In the genomic region with DNA sequence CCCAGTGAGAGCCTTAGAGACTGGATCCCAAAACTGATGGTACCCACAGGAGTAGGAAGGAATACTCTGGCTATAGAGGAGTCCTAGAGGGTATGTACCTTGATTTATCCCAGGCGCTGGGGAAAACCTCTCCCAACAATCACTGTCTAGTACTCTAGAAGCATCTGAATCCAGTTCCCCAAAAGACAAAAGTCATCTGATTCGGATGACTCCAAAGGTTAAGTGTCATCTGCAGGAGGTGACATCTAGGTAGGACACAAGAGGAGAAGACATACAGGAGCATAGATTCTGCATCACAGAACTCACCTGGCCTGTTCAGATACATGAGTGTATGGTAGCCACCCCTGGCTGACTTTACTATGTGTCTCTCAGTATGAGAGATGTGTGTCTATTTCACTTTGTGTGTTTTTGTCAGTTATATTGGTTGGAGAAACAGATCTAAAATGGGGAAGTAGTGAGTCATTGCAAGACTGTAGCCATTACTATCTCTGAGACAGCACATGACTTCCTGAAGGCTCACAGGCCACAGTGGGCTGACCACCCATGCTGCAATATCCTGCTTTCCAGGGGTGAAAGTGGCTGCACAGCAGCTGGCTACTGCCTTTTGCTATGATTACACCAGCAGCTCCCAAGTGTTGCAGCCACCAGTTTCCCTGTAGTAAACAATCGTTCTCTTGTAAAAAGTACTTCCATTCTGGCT, we compare ENCODE assay signal across 9 mouse cellular contexts.
DNase-seq lines count a peak whose midpoint lies in the region; ATAC-seq lines count a peak whose summit lies in the region.
"Had no signal": no experiment of that assay in that cellular context is flagged by ENCODE, and none has a peak within 500 bp of the region (broad histone marks: within the 10 kb centered on the region; RNA-seq: fewer than 3 reads in every experiment).

No protein-coding gene starts in this region.

- H3K9ac ChIP-seq in heart, embryonic 13.5 days: no peak overlapping the region
- no peak overlapping the region for H3K9ac ChIP-seq in intestine, embryonic 16.5 days (ENCODE audit: low read depth, low read length)

- WGBS in heart, embryonic 13.5 days: 72% methylated on average over 3 of the region's 3 CpGs
- 81% methylated on average over 3 of the region's 3 CpGs for WGBS in intestine, embryonic 16.5 days

- no peaks in the 10 kb centered on the region for H3K36me3 ChIP-seq in heart, embryonic 13.5 days
- 0 out of 2 replicates have a peak, but pooled peaks cover 2% of the 10 kb centered on the region for H3K36me3 ChIP-seq in intestine, embryonic 16.5 days (ENCODE audit: control insufficient read depth, insufficient read depth, low read length)

- H3K4me2 ChIP-seq in heart, embryonic 13.5 days: no peak overlapping the region
- no peak overlapping the region for H3K4me2 ChIP-seq in intestine, embryonic 16.5 days (ENCODE audit: low read depth, low read length)

- peak overlapping the region; percentile 39; the same call in 1 of the 2 replicates for H3K27ac ChIP-seq in heart, embryonic 13.5 days (replicated peaks)
- no peak overlapping the region for H3K27ac ChIP-seq in intestine, embryonic 16.5 days (ENCODE audit: low read length)
- H3K27ac ChIP-seq: midbrain, embryonic 10.5 days had no signal

- ATAC-seq in heart, embryonic 13.5 days (ENCODE audit: extremely low read depth, insufficient number of reproducible peaks, low FRiP score, low TSS enrichment): no peak
- ATAC-seq in intestine, embryonic 16.5 days: no peak

- DNase-seq in adrenal gland, adult (ENCODE audit: inconsistent age in 2 of 2, low spot score in 1 of 2): peak; percentile 20 to 44
- no peak for DNase-seq in adrenal gland, postnatal 4 days (ENCODE audit: low spot score in 2 of 2)
- DNase-seq in 3134 (ENCODE audit: extremely low read depth, insufficient read length, low spot score): peak; percentile 5
- DNase-seq in lung, postnatal 4 days: peak; percentile 54 to 59
- no peak for DNase-seq in cerebellum, adult 11-12 months
- no peak for DNase-seq in frontal cortex, postnatal 10 days (ENCODE audit: low spot score in 2 of 2)

- H3K9me3 ChIP-seq in heart, embryonic 13.5 days: no peaks in the 10 kb centered on the region; the same call in 1 of the 2 replicates
- no peaks in the 10 kb centered on the region for H3K9me3 ChIP-seq in intestine, embryonic 16.5 days (ENCODE audit: control insufficient read depth, low read length)
- H3K9me3 ChIP-seq: midbrain, embryonic 10.5 days had no signal

- H3K4me3 ChIP-seq in heart, embryonic 13.5 days: no peak overlapping the region
- H3K4me3 ChIP-seq in intestine, embryonic 16.5 days (ENCODE audit: low read length): no peak overlapping the region
- H3K4me3 ChIP-seq: midbrain, embryonic 10.5 days had no signal

- no peaks in the 10 kb centered on the region for H3K27me3 ChIP-seq in heart, embryonic 13.5 days (replicated peaks)
- H3K27me3 ChIP-seq in intestine, embryonic 16.5 days (replicated peaks; ENCODE audit: control insufficient read depth, insufficient read depth, low read length): no peaks in the 10 kb centered on the region

- H3K4me1 ChIP-seq in heart, embryonic 13.5 days: no peaks in the 10 kb centered on the region
- no peaks in the 10 kb centered on the region for H3K4me1 ChIP-seq in intestine, embryonic 16.5 days (ENCODE audit: control insufficient read depth, insufficient read depth, low read length)
- H3K4me1 ChIP-seq: midbrain, embryonic 10.5 days had no signal

Comparison
In these comparisons a context has a peak if more than half of its experiments do, and no peak if none do; other contexts are left out.
1. DNase-seq: peak in adrenal gland, adult (2 of 2), 3134 (single experiment) and lung, postnatal 4 days (2 of 2); none in adrenal gland, postnatal 4 days (0 of 2), cerebellum, adult 11-12 months (single experiment) and frontal cortex, postnatal 10 days (0 of 2).